Mouse (Mus musculus) liver, embryonic 14.5 days (tissue): ENCODE measurements at regions not wholly inside any gene's neighbourhood (a gene's known extent, or its start where the extent isn't known, plus 50 kb on each side); places are given as distances from the start of the nearest gene placed in this dataset.

ENCODE experiments used
- CTCF ChIP-seq: IDR thresholded peaks from 2 replicates; pipeline ENCODE4 v1.5.1; 2016; ENCODE audit warnings: antibody characterized with exemption, low read depth, control low read depth
- EP300 ChIP-seq: IDR thresholded peaks from 2 replicates; pipeline ENCODE4 v1.6.1; 2016; ENCODE audit warnings: antibody characterized with exemption, low read depth

DNA sequence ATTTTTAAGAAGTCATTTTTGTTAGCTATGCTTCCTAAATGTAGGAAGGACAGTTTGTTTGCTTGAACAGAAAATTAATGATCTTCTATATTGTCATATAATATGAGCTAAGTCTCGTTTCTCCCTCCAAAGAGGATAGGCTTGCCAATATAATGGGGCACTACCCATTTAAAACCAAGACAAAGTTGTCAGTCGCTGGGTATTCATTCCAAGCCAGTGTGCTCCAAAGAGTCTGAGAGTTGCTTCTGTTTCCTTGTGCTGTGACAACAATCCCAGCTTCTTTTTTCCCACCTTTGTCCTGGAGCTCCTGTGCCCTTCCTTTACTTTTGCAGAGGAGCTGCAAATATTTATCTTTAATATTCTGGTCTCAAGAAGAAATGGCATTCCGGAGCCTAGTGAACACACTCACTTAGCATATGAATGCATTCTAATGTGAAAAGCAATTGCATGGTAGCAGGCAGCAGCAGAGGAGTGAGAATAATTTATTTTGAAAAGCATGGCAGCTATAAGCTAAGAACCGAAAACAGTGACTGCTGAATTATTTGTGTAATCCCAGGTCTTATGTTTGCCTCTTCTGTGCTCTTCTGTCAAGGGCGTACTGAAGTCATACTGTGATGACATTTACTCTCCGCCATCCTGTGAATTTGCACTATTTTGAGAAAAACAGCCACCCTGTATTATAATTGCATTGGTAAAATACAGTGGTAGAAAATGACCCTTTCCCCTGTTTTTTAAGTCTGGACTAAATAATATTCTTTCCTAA lies 402.7 kb upstream of the Slc5a7 start:
- TF ChIP-seq CTCF (no peak), EP300 (no peak)
